Mouse (Mus musculus) cerebellum, adult 9-11 months (tissue): ENCODE measurements around the gene Cd2bp2.
"Not testable (repeated sequence)": the region's sequence is repeated elsewhere in the genome, so short reads cannot be mapped to it uniquely, and the experiment has no call there.

Experiments used
- DNase-seq: peaks from one replicate; pipeline ENCODE4 v3.0.0; 2022

Gene Cd2bp2

GRCm38 (mm10) chr7:127188305-127189276, 7.3 kb downstream of the Cd2bp2 start:
- DNase-seq = no peak

GRCm38 (mm10) chr7:127187351-127187750, 8.5 kb downstream of the Cd2bp2 start:
- DNase-seq = no peak

GRCm38 (mm10) chr7:127185601-127186000, 10.2 kb downstream of the Cd2bp2 start:
- DNase-seq = no peak

GRCm38 (mm10) chr7:127184720-127185119, 11.1 kb downstream of the Cd2bp2 start:
- no peak for DNase-seq

GRCm38 (mm10) chr7:127183828-127184227, 12.0 kb downstream of the Cd2bp2 start:
- DNase-seq = no peak

- DNase-seq = no peak
Observed at GRCm38 (mm10) chr7:127183345-127183744, 12.5 kb downstream of the Cd2bp2 start.

GRCm38 (mm10) chr7:127181724-127182123, 14.1 kb downstream of the Cd2bp2 start:
- DNase-seq = not testable (repeated sequence)

- DNase-seq = no peak
Observed at GRCm38 (mm10) chr7:127180783-127181182, 15.1 kb downstream of the Cd2bp2 start.

- no peak for DNase-seq
Observed at GRCm38 (mm10) chr7:127176937-127177336, 18.9 kb downstream of the Cd2bp2 start.

GRCm38 (mm10) chr7:127166501-127166900, 29.3 kb downstream of the Cd2bp2 start:
- DNase-seq = no peak

- no peak for DNase-seq
Observed at GRCm38 (mm10) chr7:127165607-127166493, 30.0 kb downstream of the Cd2bp2 start.

GRCm38 (mm10) chr7:127164002-127164401, 31.8 kb downstream of the Cd2bp2 start:
- DNase-seq = no peak

GRCm38 (mm10) chr7:127162546-127162945, 33.3 kb downstream of the Cd2bp2 start:
- DNase-seq = no peak

- DNase-seq = no peak
Observed at GRCm38 (mm10) chr7:127157548-127157947, 38.3 kb downstream of the Cd2bp2 start.

GRCm38 (mm10) chr7:127153477-127153876, 42.4 kb downstream of the Cd2bp2 start:
- no peak for DNase-seq

GRCm38 (mm10) chr7:127152464-127152863, 43.4 kb downstream of the Cd2bp2 start:
- no peak for DNase-seq

GRCm38 (mm10) chr7:127147901-127148300, 47.9 kb downstream of the Cd2bp2 start:
- no peak for DNase-seq

GRCm38 (mm10) chr7:127146267-127146603, 49.6 kb downstream of the Cd2bp2 start:
- DNase-seq = no peak

GRCm38 (mm10) chr7:127145387-127146266, 50.2 kb downstream of the Cd2bp2 start:
- DNase-seq = no peak

- no peak for DNase-seq
Observed at GRCm38 (mm10) chr7:127144412-127144811, 51.4 kb downstream of the Cd2bp2 start.

GRCm38 (mm10) chr7:127142666-127143065, 53.2 kb downstream of the Cd2bp2 start:
- DNase-seq = no peak

- DNase-seq = no peak
Observed at GRCm38 (mm10) chr7:127142214-127142613, 53.6 kb downstream of the Cd2bp2 start.
